Mouse (Mus musculus) testis, adult 2 months (tissue): Measurements from ENCODE around the gene Zkscan5. TPM values are rescaled to one million over a fixed set of nuclear protein-coding genes. Genes with fewer than 3 reads are reported as not detected.
A peak's percentile ranks its signal among the peaks of the same experiment; 100 is the strongest.
"Not testable (repeated sequence)": the region's sequence is repeated elsewhere in the genome, so short reads cannot be mapped to it uniquely, and the experiment has no call there.

Experiments used
- H3K27ac ChIP-seq: fragments of 200-500 bp; 2 replicates; pipeline ENCODE4 v1.5.1; 2012; ENCODE audit warnings: low read depth, low read length; ENCODE audit not compliant: control insufficient read depth, insufficient read depth
- H3K27me3 ChIP-seq: fragments of 200-500 bp; 2 replicates; pipeline ENCODE4 v1.6.1; 2012; ENCODE audit warnings: mild to moderate bottlenecking, low read length, moderate library complexity; ENCODE audit not compliant: control insufficient read depth, insufficient read depth
- H3K36me3 ChIP-seq: fragments of 200-500 bp; 2 replicates; pipeline ENCODE4 v1.6.1; 2012; ENCODE audit warnings: mild to moderate bottlenecking, low read length; ENCODE audit not compliant: control insufficient read depth, insufficient read depth
- H3K4me1 ChIP-seq: fragments of 200-500 bp; 2 replicates; pipeline ENCODE4 v1.6.1; 2012; ENCODE audit warnings: low read length; ENCODE audit not compliant: control insufficient read depth, insufficient read depth
- H3K4me3 ChIP-seq: fragments of 200-500 bp; 2 replicates; pipeline ENCODE4 v1.5.1; 2012; ENCODE audit warnings: low read depth, mild to moderate bottlenecking, low read length, moderate library complexity, mixed read lengths; ENCODE audit not compliant: control insufficient read depth
- CTCF ChIP-seq: fragments of 200-500 bp; IDR thresholded peaks from 2 replicates; pipeline ENCODE4 v1.5.1; 2012; ENCODE audit warnings: low read depth, mild to moderate bottlenecking, inconsistent platforms, low read length, moderate library complexity; ENCODE audit not compliant: control insufficient read depth, insufficient read depth, insufficient replicate concordance
- POLR2A ChIP-seq: fragments of 200-500 bp; IDR thresholded peaks from 2 replicates; pipeline ENCODE4 v1.6.1; 2012; ENCODE audit warnings: low read depth, mild to moderate bottlenecking, inconsistent platforms, low read length, moderate library complexity; ENCODE audit not compliant: control insufficient read depth
- polyA plus RNA-seq: library from polyadenylated mRNA; depleted of rRNA; stranded (reverse); fragments of >200 nt; gene quantifications from 2 replicates; pipeline ENCODE4 v1.2.3, GENCODE M21; 2012

Zkscan5 gene
- polyA plus RNA-seq, 1 experiment, result 8.2 TPM

DNA sequence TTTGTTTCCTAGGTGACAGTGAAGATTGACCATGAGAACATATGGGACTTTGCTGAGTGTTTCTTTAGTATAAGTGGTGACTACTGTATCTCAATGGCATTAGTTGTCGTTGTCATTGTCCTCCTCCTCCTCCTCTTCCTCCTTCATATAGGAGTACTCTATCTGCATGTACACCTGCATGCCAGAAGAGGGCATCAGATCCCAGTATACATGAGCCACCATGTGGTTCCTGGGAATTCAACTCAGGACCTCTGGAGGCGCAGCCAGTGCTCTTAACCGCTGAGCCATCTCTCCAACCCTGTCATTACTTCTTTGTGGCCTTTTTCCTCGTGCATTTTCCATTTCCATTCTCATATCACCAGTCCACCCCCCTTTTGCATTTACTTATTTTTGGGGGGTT is 10.3 kb downstream of the Zkscan5 start:
- peaks cover 2% of the 10 kb centered on the region; the same call in 1 of the 2 replicates for H3K36me3 ChIP-seq
- H3K27ac ChIP-seq, result no peak overlapping the region
- no peaks in the 10 kb centered on the region for H3K27me3 ChIP-seq
- no peak overlapping the region for H3K4me3 ChIP-seq
- no peaks in the 10 kb centered on the region for H3K4me1 ChIP-seq
- TF ChIP-seq CTCF (no peak), POLR2A (no peak)

DNA sequence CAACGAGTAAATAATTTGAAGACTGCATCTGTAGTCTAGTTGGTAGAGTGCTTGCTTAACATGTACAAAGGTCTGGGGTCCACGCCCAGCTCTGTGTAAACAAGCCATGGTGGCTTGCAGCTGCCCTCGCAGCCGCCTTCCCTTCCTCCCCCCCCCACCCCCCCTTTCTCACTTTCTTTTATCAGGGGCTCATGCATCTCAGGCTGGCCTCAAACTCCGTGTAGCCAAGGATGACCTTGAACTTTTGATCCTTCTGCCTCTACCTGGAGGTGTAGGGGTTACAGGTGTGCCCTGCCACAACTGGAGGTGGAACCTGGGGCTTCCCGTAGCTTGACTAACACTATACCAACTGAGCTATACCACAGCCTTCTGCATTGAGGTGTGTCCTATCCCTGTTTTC is 13.4 kb downstream of the Zkscan5 start:
- Histone ChIP-seq H3K27ac (no peak overlapping the region), H3K4me1 (no peaks in the 10 kb centered on the region), H3K36me3 (peaks cover 2% of the 10 kb centered on the region), H3K27me3 (no peaks in the 10 kb centered on the region), H3K4me3 (no peak overlapping the region)
- TF ChIP-seq POLR2A (no peak), CTCF (no peak)

DNA sequence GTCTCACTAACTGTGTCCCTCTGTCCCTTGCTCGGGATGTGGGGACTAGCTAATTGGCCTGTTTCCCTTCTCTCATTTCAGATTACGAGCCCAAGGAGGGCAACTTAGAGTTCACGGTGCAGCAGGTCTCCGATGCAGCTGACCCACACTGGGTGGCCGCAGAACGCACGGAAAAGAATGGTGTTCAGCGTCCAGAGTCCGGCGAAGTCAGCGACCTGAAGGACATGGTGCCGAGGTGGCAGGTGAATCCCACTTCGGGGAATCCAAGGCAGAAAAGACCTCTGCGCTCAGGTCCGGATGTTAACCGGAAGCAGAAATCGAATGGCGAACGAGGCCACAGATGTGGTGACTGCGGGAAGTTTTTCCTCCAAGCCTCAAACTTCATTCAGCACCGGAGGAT is 13.8 kb downstream of the Zkscan5 start:
- TF ChIP-seq POLR2A (no peak), CTCF (no peak)
- Histone ChIP-seq H3K4me1 (no peaks in the 10 kb centered on the region), H3K27me3 (no peaks in the 10 kb centered on the region), H3K27ac (no peak overlapping the region), H3K36me3 (peaks cover 2% of the 10 kb centered on the region), H3K4me3 (peak overlapping the region; percentile 37)

DNA sequence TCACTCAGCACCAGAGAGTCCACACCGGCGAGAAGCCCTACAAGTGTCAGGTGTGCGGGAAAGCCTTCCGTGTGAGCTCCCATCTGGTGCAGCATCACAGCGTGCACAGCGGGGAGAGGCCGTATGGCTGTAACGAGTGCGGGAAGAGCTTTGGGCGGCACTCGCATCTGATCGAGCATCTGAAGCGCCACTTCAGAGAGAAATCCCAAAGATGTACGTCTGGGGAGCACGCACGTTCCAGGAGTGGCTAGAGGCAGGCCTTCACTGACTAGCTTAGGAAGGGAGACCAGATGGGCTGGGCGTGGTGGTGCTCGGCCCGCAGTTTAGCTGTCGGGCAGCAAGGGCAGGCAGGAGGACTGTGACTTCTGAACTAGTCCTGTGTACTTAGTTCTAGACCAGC is 14.3 kb downstream of the Zkscan5 start:
- Histone ChIP-seq H3K27ac (no peak overlapping the region), H3K36me3 (peaks cover 2% of the 10 kb centered on the region), H3K4me1 (no peaks in the 10 kb centered on the region), H3K27me3 (no peaks in the 10 kb centered on the region), H3K4me3 (peak overlapping the region; percentile 37)
- no peak for TF ChIP-seq POLR2A
- TF ChIP-seq CTCF, result no peak

DNA sequence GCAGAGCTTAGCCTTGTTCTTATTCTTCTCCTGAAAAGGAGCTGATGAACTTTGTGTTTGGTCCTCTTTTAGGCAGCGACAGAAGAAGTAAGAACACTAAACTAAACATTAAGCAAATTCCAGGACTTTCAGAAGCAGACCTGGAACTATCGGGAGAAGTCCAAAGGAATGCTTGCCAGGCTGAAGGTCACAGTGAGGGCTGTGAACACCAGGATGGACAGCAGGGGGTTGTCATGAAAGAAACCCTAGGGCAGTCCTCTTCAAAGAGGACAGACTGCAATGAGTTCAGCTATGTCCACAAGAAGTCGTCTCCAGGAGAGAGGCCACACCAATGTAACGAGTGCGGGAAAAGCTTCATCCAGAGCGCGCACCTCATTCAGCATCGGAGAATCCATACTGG is 15.6 kb downstream of the Zkscan5 start:
- Histone ChIP-seq H3K36me3 (peaks cover 2% of the 10 kb centered on the region), H3K4me1 (no peaks in the 10 kb centered on the region), H3K4me3 (no peak overlapping the region), H3K27ac (no peak overlapping the region), H3K27me3 (no peaks in the 10 kb centered on the region)
- no peak for TF ChIP-seq CTCF
- no peak for TF ChIP-seq POLR2A

DNA sequence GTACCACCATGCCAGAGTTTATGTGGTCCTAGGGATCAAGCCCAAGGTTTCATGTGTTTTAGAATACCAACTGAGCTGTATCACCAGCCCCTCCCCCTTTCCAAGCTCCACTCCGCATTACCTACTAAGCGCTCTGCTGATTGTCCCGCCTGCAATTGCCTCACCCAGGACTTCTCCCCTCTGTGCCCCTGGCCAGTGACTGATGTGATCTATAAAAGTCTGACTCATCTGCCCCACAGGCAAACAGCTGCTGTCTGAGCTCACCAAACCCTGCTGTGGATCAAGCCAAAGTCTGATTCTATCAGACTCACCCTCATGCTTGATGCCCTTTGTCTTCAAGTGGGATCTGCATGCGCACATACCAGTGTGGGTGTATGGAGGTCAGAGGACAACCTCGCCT is 18.5 kb downstream of the Zkscan5 start:
- no peaks in the 10 kb centered on the region; the same call in none of the 2 replicates for H3K36me3 ChIP-seq
- H3K4me1 ChIP-seq, result no peaks in the 10 kb centered on the region
- TF ChIP-seq POLR2A (no peak), CTCF (no peak)
- H3K4me3 ChIP-seq, result no peak overlapping the region
- H3K27ac ChIP-seq, result no peak overlapping the region
- H3K27me3 ChIP-seq, result no peaks in the 10 kb centered on the region

DNA sequence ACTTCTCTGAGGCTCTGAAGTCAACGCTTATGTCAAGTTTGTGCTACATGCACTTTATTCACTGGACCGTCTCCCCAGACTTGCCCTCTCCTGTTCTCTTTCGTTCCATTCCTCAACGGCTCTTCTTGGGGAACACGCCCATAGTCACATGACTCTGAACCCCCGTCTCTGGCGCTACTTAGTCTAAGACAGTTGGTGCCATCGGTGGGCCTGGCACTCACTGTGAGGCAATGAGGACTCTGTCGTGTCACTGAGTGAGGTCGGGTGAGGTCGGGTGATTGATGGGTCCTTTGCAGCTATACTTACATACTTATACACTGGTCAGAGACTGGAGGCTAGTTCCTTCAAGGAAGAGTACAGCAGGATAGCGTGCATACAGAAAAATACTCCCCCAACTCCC is 19.0 kb downstream of the Zkscan5 start:
- Histone ChIP-seq H3K27me3 (no peaks in the 10 kb centered on the region), H3K36me3 (no peaks in the 10 kb centered on the region; the same call in none of the 2 replicates), H3K27ac (no peak overlapping the region), H3K4me1 (no peaks in the 10 kb centered on the region), H3K4me3 (no peak overlapping the region)
- TF ChIP-seq POLR2A (no peak), CTCF (no peak)

DNA sequence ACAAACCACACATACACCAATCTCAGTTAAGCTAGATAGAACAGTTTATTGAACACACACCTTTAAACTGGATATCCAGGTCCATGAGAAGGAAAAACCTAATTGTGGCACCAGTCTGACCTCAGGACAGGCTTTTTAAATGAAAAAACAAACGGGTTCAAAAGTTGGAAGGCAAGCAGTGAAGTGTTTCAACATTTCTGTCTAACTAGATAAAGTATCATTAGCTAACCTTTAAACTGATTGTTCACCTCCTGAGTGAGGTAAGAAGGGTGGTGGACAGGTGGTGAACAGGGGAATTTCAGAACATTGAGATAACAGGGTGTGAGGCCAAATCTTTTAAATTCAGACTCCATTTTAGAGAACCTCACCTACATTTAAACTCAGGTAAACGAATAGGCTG is 22.1 kb downstream of the Zkscan5 start:
- Histone ChIP-seq H3K36me3 (no peaks in the 10 kb centered on the region), H3K27ac (no peak overlapping the region), H3K4me3 (no peak overlapping the region), H3K27me3 (no peaks in the 10 kb centered on the region), H3K4me1 (peaks cover 3% of the 10 kb centered on the region; the same call in 1 of the 2 replicates)
- TF ChIP-seq CTCF (no peak), POLR2A (no peak)

DNA sequence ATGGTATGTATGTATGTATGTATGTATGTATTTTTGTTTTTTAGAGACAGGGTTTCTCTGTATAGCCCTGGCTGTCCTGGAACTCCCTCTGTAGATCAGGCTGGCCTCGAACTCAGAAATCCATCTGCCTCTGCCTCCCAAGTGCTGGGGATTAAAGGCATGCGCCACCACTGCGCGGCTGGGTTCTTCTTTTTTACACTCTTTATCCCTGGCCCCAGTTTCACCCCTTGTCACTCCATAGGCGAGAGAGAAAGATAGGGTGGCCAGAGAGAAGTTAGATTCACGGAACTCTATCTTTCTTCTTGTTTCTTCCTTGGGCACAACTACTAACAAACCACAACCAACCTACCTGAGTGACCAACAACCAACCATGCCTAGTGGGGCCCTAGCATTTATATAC is 24.9 kb downstream of the Zkscan5 start:
- H3K27me3 ChIP-seq, H3K27ac ChIP-seq, H3K4me3 ChIP-seq, H3K36me3 ChIP-seq, H3K4me1 ChIP-seq: not testable (repeated sequence)
